Mouse (Mus musculus) layer of hippocampus, adult 2 months (tissue): ENCODE results near the gene Cyp4v3. TPM values are rescaled to one million over a fixed set of nuclear protein-coding genes. Genes with fewer than 3 reads are reported as not detected.

ENCODE experiments used
- DNase-seq, 2 experiments: peaks; one replicate each; pipeline ENCODE4 v3.0.0; 2022; ENCODE audit warnings: low spot score in 2 of 2
- H3K27ac ChIP-seq: fragments of 200-600 bp; 2 replicates; pipeline ENCODE4 v1.8.1; 2022
- H3K4me3 ChIP-seq: fragments of 200-600 bp; 2 replicates; pipeline ENCODE4 v1.8.1; 2022; ENCODE audit warnings: mild to moderate bottlenecking
- CTCF ChIP-seq: fragments of 200-600 bp; conservative IDR thresholded peaks from 2 replicates; pipeline ENCODE4 v1.8.1; 2022; ENCODE audit warnings: antibody characterized with exemption, mild to moderate bottlenecking, moderate library complexity
- long read RNA-seq, 2 experiments: library from polyadenylated mRNA; stranded (forward); transcript quantifications; one replicate each; pipeline ENCODE4 v2.0.0; 2021; ENCODE audit warnings: borderline mapping rate in 2 of 2
- total RNA-seq, 2 experiments: library from RNA; stranded (reverse); gene quantifications; 2 replicates each; pipeline ENCODE4 v1.2.3; 2021

The Cyp4v3 gene
- total RNA-seq, result 1 to 10 TPM; 6.7 to 8.3 TPM
- long read RNA-seq, experiment 1, transcript Cyp4v3-201 (11 exons, 3,808 nt), result major isoform, 8 of 9 reads
- long read RNA-seq, experiment 1, partial matches to known transcripts, result 1 of 9 reads
- long read RNA-seq, experiment 1, other reads (novel, unspliced or antisense), result 0 of 9 reads
- long read RNA-seq, experiment 2, transcript Cyp4v3-201 (11 exons, 3,808 nt), result major isoform, 8 of 11 reads
- long read RNA-seq, experiment 2, partial matches to known transcripts, result 2 of 11 reads
- long read RNA-seq, experiment 2, other reads (novel, unspliced or antisense), result 1 of 11 reads

- DNase-seq, result peak; percentile 21 to 32
- Histone ChIP-seq H3K4me3 (peak within 1 kb of the TSS; percentile 82), H3K27ac (peak within 1 kb of the TSS; percentile 69)
- TF ChIP-seq CTCF, result no peak
These were observed at the start of gene Cyp4v3 for GRCm38 (mm10) chr8:45332685-45333409. Gene Cyp4v3 (minus strand): TSS chr8:45333216.

GRCm38 (mm10) chr8:45381963-45382347 lies 48.9 kb upstream of the Cyp4v3 start, which contains the start of gene Fam149a:
Gene Fam149a (minus strand): TSS chr8:45382291.
- H3K27ac ChIP-seq, result no peak within 1 kb of the TSS
- no peak for DNase-seq

GRCm38 (mm10) chr8:45381075-45381962 lies 48.3 kb upstream of the Cyp4v3 start:
- no peak for DNase-seq
- no peak overlapping the region for H3K27ac ChIP-seq
- TF ChIP-seq CTCF, result no peak
- H3K4me3 ChIP-seq, result peak overlapping the region; percentile 46

More at GRCm38 (mm10) chr8:45381963-45382347, 48.9 kb upstream of the Cyp4v3 start, which contains the start of gene Fam149a:
- TF ChIP-seq CTCF, result no peak
- H3K4me3 ChIP-seq, result peak within 1 kb of the TSS; percentile 46

GRCm38 (mm10) chr8:45380598-45380997 lies 47.6 kb upstream of the Cyp4v3 start:
- no peak for DNase-seq
- TF ChIP-seq CTCF, result no peak
- no peak overlapping the region for H3K27ac ChIP-seq
- no peak overlapping the region for H3K4me3 ChIP-seq

GRCm38 (mm10) chr8:45374071-45374470 lies 41.1 kb upstream of the Cyp4v3 start:
- TF ChIP-seq CTCF, result no peak

GRCm38 (mm10) chr8:45367154-45367553 lies 34.1 kb upstream of the Cyp4v3 start:
- no peak for DNase-seq
- Histone ChIP-seq H3K4me3 (no peak overlapping the region), H3K27ac (no peak overlapping the region)
- TF ChIP-seq CTCF, result no peak

More at GRCm38 (mm10) chr8:45374071-45374470, 41.1 kb upstream of the Cyp4v3 start:
- Histone ChIP-seq H3K4me3 (no peak overlapping the region), H3K27ac (no peak overlapping the region)
- DNase-seq, result no peak

- DNase-seq, result no peak
- TF ChIP-seq CTCF, result no peak
- Histone ChIP-seq H3K4me3 (no peak overlapping the region), H3K27ac (no peak overlapping the region)
These were observed 30.2 kb upstream of the Cyp4v3 start for GRCm38 (mm10) chr8:45363220-45363619.

GRCm38 (mm10) chr8:45362323-45362722 lies 29.3 kb upstream of the Cyp4v3 start:
- DNase-seq, result no peak
- TF ChIP-seq CTCF, result peak; percentile 76
- H3K27ac ChIP-seq, result no peak overlapping the region
- H3K4me3 ChIP-seq, result no peak overlapping the region

- TF ChIP-seq CTCF, result 0 out of 2 replicates have a peak, but pooled peaks have one; percentile 19
- DNase-seq, result no peak
- H3K27ac ChIP-seq, result peak overlapping the region; percentile 74
- H3K4me3 ChIP-seq, result no peak overlapping the region; the same call in 1 of the 2 replicates
These were observed 26.1 kb upstream of the Cyp4v3 start for GRCm38 (mm10) chr8:45359091-45359605.

- H3K4me3 ChIP-seq, result peak overlapping the region; percentile 72
- H3K27ac ChIP-seq, result peak overlapping the region; percentile 74
- DNase-seq, result peak in 1 of 2 experiments; percentile 15
- TF ChIP-seq CTCF, result no peak
These were observed 25.3 kb upstream of the Cyp4v3 start for GRCm38 (mm10) chr8:45358132-45358918.

- Histone ChIP-seq H3K4me3 (no peak overlapping the region), H3K27ac (no peak overlapping the region)
- no peak for DNase-seq
- TF ChIP-seq CTCF, result no peak
These were observed 22.8 kb upstream of the Cyp4v3 start for GRCm38 (mm10) chr8:45355809-45356208.

GRCm38 (mm10) chr8:45345031-45345430 lies 12.0 kb upstream of the Cyp4v3 start:
- Histone ChIP-seq H3K4me3 (no peak overlapping the region), H3K27ac (no peak overlapping the region)
- DNase-seq, result peak; percentile 43 to 65
- TF ChIP-seq CTCF, result peak; percentile 93
